Mouse (Mus musculus): ENCODE results near the gene Gjb6. TPM values are rescaled to one million over a fixed set of nuclear protein-coding genes. Genes with fewer than 3 reads are reported as not detected.
A peak's percentile ranks its signal among the peaks of the same experiment; 100 is the strongest.

The Gjb6 gene
- total RNA-seq, 2 experiments from 2014 or later: 71.2 to 83.5 TPM

- peak; percentile 75 to 85 for DNase-seq (ENCODE audit: low spot score in 2 of 2)
- intact Hi-C loops (cut with DNase I): no loop called here
Measured at GRCm38 (mm10) chr14:57093029-57093428, 40.4 kb downstream of the Gjb6 start.

GRCm38 (mm10) chr14:57090001-57090400 lies 43.4 kb downstream of the Gjb6 start:
- no peak for DNase-seq (ENCODE audit: low spot score in 2 of 2)
- intact Hi-C loops (cut with DNase I): no loop called here

GRCm38 (mm10) chr14:57089107-57089506 lies 44.3 kb downstream of the Gjb6 start:
- DNase-seq (ENCODE audit: low spot score in 2 of 2): no peak
- intact Hi-C loops (cut with DNase I): no loop called here

- intact Hi-C loops (cut with DNase I): no loop called here
- DNase-seq (ENCODE audit: low spot score in 2 of 2): no peak
Measured at GRCm38 (mm10) chr14:57084180-57084668, 49.2 kb downstream of the Gjb6 start.

DNA sequence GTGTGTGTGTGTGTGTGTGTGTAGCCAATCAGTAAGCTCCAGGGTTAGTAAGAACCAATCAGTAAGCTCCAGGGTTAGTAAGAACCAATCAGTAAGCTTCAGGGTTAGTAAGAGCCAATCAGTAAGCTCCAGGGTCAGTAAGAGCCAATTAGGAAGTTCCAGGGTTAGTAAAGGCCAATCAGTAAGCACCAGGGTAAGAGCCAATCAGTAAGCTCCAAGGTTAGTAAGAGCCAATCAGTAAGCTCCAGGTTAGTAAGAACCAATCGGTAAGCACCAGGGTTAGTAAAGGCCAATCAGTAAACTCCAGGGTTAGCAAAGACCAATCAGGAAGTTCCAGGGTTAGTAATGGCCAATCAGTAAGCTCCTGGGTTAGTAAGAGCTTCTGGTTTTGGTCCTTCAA lies 50.5 kb downstream of the Gjb6 start:
- DNase-seq (ENCODE audit: low spot score in 2 of 2): no peak

DNA sequence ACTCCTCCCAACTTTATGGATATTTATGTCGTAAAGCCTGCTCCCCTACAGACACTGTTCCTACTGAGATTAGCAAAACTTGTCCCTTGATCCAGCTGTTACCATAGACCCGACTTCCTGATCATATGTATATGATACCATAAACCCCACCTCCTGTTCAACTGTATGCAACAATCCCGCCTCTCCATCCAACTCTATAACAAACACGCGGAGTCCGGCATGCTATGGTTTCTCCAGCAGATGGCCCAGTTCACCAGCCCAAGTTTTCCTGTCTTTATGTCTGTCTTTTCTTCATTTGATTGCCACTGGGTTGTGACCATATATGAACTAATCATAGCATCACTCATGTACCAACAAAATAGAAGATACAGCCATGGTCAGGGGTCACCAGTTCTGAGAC lies 57.9 kb downstream of the Gjb6 start:
- no peak for DNase-seq (ENCODE audit: low spot score in 2 of 2)
- intact Hi-C loops (cut with DNase I): no loop called here

More for the DNA sequence above, 50.5 kb downstream of the Gjb6 start:
- intact Hi-C loops (cut with DNase I): no loop called here

Other genes starting within 250 kb of the Gjb6 start
- gene Zmym2, start 247.0 kb downstream of the Gjb6 start, total RNA-seq (2021): 10 to 100 TPM; 83.4 to 84.4 TPM
- gene Gja3, start 75.5 kb downstream of the Gjb6 start, total RNA-seq (2021): under 1 TPM; 0.15 to 0.44 TPM
- 10 to 100 TPM; 10.2 to 11.8 TPM for gene Gjb2, start 28.9 kb downstream of the Gjb6 start, total RNA-seq (2021)
- under 1 TPM; 0.22 to 0.57 TPM for gene Gm4491, start 17.7 kb downstream of the Gjb6 start, total RNA-seq (2021)